Mouse (Mus musculus): ENCODE measurements at regions not wholly inside any gene's neighbourhood (a gene's known extent, or its start where the extent isn't known, plus 50 kb on each side); places are given as distances from the start of the nearest gene placed in this dataset.

DNA sequence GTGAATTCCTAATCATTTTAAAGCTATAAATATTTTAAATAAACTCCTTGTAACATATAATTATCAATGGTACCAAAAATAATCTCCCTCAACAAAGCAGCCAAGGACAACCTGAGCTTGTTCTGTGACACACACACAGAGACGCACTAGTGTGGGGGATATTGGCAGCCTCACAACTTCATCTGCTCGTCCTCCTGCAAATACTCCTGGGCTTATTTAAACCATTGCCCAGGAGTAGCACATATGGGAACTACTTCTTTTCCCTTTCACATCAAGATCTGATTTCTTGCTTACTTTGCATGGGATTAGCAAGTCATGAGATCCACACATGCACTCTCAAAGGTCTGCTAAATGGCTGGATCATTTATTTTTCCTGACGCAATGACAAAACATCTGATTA lies 277.7 kb upstream of the Lmcd1 start:
- WGBS, result 67% methylated on average over 3 of the region's 3 CpGs
- no peak for ATAC-seq (ENCODE audit: insufficient number of reproducible peaks, insufficient read depth, low FRiP score, low read depth)
- H3K36me3 ChIP-seq (ENCODE audit: control insufficient read depth, insufficient read depth, low read length), result no peaks in the 10 kb centered on the region
- H3K4me1 ChIP-seq (ENCODE audit: control insufficient read depth in 2 of 2, insufficient read depth in 2 of 2, low read length in 2 of 2), result no peaks in the 10 kb centered on the region
- no peaks in the 10 kb centered on the region for H3K27me3 ChIP-seq (ENCODE audit: control insufficient read depth, insufficient read depth, low read length)
- H3K9me3 ChIP-seq (ENCODE audit: control insufficient read depth, low read length), result no peaks in the 10 kb centered on the region
- no peak overlapping the region for H3K27ac ChIP-seq (replicated peaks in 1 of 2; ENCODE audit: control insufficient read depth in 1 of 2, insufficient read depth in 1 of 2, low read depth in 2 of 2, low read length in 2 of 2)
- no peak overlapping the region for H3K4me2 ChIP-seq (ENCODE audit: low read length)
- no peak overlapping the region for H3K9ac ChIP-seq (ENCODE audit: low read length)
- no peak overlapping the region for H3K4me3 ChIP-seq (ENCODE audit: control insufficient read depth in 1 of 2, insufficient read depth in 1 of 2, low read depth in 1 of 2, low read length in 2 of 2)

DNA sequence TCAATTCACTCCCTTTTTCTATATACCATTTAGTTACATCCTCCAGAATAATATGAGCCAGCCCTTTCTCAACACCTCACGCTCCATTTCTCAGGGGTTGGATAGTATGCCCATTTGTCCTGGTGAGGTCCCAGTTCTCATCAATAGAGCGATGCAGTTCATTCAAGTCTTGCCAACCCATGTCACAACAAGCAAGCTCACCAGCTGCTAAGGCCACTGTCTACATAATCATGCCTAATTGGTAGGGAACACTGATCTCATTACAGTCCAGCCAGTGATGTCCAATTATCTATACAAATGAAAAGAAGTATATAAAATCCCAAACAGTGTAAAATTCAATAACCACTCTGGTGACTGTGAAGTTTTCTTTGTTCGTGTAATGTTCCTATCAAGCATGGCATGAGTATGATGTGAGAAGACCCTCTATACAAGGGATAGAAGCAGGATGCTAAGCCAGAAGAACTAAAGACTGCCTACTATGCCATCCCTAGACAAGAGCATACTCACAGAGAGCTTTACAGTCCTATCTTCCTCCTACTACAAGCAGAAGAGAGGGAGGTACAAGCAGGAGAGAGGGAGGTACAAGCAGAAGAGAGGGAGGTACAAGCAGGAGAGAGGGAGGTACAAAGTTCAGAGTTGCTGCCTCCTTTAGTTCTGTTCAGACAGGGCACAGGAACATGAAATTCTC lies 269.6 kb upstream of the Lmcd1 start:
- WGBS, result 79% methylated on average over 3 of the region's 3 CpGs
- H3K27ac ChIP-seq (replicated peaks in 1 of 2; ENCODE audit: control insufficient read depth in 1 of 2, insufficient read depth in 1 of 2, low read depth in 2 of 2, low read length in 2 of 2), result no peak overlapping the region
- no peaks in the 10 kb centered on the region for H3K36me3 ChIP-seq (ENCODE audit: control insufficient read depth, insufficient read depth, low read length)
- H3K4me3 ChIP-seq (ENCODE audit: control insufficient read depth in 1 of 2, insufficient read depth in 1 of 2, low read depth in 1 of 2, low read length in 2 of 2), result no peak overlapping the region
- no peak for ATAC-seq (ENCODE audit: insufficient number of reproducible peaks, insufficient read depth, low FRiP score, low read depth)
- H3K9ac ChIP-seq (ENCODE audit: low read length), result no peak overlapping the region
- no peaks in the 10 kb centered on the region for H3K4me1 ChIP-seq (ENCODE audit: control insufficient read depth in 2 of 2, insufficient read depth in 2 of 2, low read length in 2 of 2)
- H3K9me3 ChIP-seq (ENCODE audit: control insufficient read depth, low read length), result no peaks in the 10 kb centered on the region
- no peaks in the 10 kb centered on the region for H3K27me3 ChIP-seq (ENCODE audit: control insufficient read depth, insufficient read depth, low read length)
- no peak overlapping the region for H3K4me2 ChIP-seq (ENCODE audit: low read length)

DNA sequence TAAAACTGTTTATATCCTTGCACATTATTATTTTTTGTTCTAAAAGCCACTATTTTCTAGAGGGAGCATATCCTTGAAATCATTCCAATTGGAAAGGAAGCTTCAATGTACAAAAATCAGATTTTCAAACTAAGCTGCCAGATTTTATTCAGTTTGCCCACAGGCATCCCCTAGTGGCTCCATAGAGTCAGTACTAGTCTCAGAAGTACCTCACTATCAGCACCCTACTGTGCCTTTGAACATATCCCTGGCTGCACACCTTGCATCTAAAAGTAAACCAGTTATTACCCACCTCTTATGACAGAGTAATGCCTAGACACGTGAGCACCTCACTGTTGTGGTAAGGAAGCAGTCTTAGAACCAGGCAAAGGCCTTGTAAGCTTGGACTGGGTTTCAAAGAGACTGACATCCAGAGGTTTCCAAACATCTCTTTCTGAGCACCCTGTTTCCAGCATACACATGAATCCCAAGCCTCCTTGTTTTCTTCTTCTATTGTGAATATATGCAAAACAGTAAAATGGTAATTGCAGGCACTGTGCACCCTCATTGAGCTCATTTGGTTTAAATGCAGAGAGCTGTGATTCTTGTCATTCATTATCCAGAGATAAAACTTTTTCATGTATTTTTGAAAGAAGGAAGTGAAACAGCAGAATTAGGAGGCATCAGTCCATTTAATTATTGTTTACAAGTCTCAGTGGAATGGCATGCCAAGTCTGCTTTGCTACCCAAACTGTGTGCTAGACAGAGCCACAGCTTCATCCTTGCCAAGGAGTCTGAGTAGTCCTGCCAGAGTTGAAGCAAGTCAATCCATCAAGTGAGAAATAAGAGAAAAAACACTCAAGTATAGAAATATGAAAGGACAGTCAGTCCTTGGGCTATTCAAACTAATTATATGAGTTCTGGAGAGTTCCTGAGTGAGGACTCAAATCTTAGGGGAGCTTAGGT lies 247.0 kb upstream of the Lmcd1 start:
- 53% methylated on average over 1 of the region's 1 CpGs for WGBS

DNA sequence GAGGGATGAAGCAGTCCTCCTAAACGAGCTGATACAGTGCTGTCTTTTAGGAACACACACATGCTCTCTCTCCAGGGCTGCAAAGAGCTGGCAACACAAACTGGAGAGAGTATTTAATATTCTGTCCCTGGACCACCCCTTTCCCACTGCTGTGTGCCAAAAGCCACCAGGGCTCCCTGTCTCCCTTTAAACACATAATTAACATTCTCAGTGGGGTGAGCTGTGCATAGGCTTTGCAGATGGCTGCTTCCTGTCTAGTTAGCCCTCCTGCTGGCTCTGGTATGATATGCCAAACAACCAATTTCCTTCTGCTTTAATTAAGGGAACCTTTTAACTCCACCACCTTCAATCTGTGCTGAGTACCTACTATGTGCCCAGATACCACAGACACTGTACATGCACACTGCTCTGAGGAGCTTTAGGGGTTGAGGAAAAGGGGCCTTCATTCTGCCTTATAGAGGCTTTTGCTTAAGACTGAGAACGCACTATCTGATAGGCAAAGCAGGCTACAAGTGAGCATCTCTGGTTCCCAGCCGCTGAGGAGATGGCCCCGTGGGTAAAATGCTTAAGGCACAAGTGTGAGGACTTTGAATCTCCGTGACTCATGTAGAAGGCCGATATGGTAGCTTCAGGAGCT lies 222.9 kb upstream of the Lmcd1 start:
- Histone ChIP-seq H3K4me1 (ENCODE audit: control insufficient read depth in 2 of 2, insufficient read depth in 2 of 2, low read length in 2 of 2) (no peaks in the 10 kb centered on the region), H3K9me3 (ENCODE audit: control insufficient read depth, low read length) (no peaks in the 10 kb centered on the region), H3K36me3 (ENCODE audit: control insufficient read depth, insufficient read depth, low read length) (no peaks in the 10 kb centered on the region), H3K4me3 (ENCODE audit: control insufficient read depth in 1 of 2, insufficient read depth in 1 of 2, low read depth in 1 of 2, low read length in 2 of 2) (no peak overlapping the region), H3K27ac (replicated peaks in 1 of 2; ENCODE audit: control insufficient read depth in 1 of 2, insufficient read depth in 1 of 2, low read depth in 2 of 2, low read length in 2 of 2) (no peak overlapping the region), H3K4me2 (ENCODE audit: low read length) (no peak overlapping the region), H3K9ac (ENCODE audit: low read length) (no peak overlapping the region), H3K27me3 (ENCODE audit: control insufficient read depth, insufficient read depth, low read length) (no peaks in the 10 kb centered on the region)
- no peak for ATAC-seq (ENCODE audit: insufficient number of reproducible peaks, insufficient read depth, low FRiP score, low read depth)
- 61% methylated on average over 6 of the region's 6 CpGs for WGBS

More for the DNA sequence above, 247.0 kb upstream of the Lmcd1 start:
- H3K4me2 ChIP-seq (ENCODE audit: low read length), result no peak overlapping the region
- H3K9ac ChIP-seq (ENCODE audit: low read length), result no peak overlapping the region
- H3K4me3 ChIP-seq (ENCODE audit: control insufficient read depth in 1 of 2, insufficient read depth in 1 of 2, low read depth in 1 of 2, low read length in 2 of 2), result no peak overlapping the region
- no peak overlapping the region for H3K27ac ChIP-seq (replicated peaks in 1 of 2; ENCODE audit: control insufficient read depth in 1 of 2, insufficient read depth in 1 of 2, low read depth in 2 of 2, low read length in 2 of 2)
- H3K9me3 ChIP-seq (ENCODE audit: control insufficient read depth, low read length), result no peaks in the 10 kb centered on the region
- H3K36me3 ChIP-seq (ENCODE audit: control insufficient read depth, insufficient read depth, low read length), result no peaks in the 10 kb centered on the region
- ATAC-seq (ENCODE audit: insufficient number of reproducible peaks, insufficient read depth, low FRiP score, low read depth), result no peak
- H3K4me1 ChIP-seq (ENCODE audit: control insufficient read depth in 2 of 2, insufficient read depth in 2 of 2, low read length in 2 of 2), result no peaks in the 10 kb centered on the region
- no peaks in the 10 kb centered on the region for H3K27me3 ChIP-seq (ENCODE audit: control insufficient read depth, insufficient read depth, low read length)

DNA sequence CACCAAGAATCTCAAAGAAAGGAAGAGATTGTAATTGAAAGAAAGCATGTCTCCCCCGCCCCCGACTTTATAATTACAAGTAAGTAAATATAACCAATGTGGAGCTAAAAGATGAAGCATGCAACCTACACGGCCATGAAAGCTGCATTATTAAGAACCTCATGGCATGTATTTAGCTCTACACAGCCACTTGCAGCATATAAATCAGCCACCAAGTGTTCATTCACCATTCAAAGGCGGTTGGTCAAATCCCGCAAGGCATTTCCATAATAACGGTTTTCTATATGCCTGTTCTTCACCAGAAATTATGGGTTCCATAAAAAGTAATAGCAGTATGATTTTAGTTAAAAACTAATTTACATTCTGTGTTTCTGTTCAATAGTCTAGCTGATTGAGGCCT lies 221.4 kb upstream of the Lmcd1 start:
- no peak overlapping the region for H3K4me2 ChIP-seq (ENCODE audit: low read length)
- no peak for ATAC-seq (ENCODE audit: insufficient number of reproducible peaks, insufficient read depth, low FRiP score, low read depth)
- H3K27ac ChIP-seq (replicated peaks in 1 of 2; ENCODE audit: control insufficient read depth in 1 of 2, insufficient read depth in 1 of 2, low read depth in 2 of 2, low read length in 2 of 2), result no peak overlapping the region
- no peaks in the 10 kb centered on the region for H3K4me1 ChIP-seq (ENCODE audit: control insufficient read depth in 2 of 2, insufficient read depth in 2 of 2, low read length in 2 of 2)
- H3K36me3 ChIP-seq (ENCODE audit: control insufficient read depth, insufficient read depth, low read length), result no peaks in the 10 kb centered on the region
- H3K4me3 ChIP-seq (ENCODE audit: control insufficient read depth in 1 of 2, insufficient read depth in 1 of 2, low read depth in 1 of 2, low read length in 2 of 2), result no peak overlapping the region
- WGBS, result 74% methylated on average over 6 of the region's 6 CpGs
- no peaks in the 10 kb centered on the region for H3K9me3 ChIP-seq (ENCODE audit: control insufficient read depth, low read length)
- H3K27me3 ChIP-seq (ENCODE audit: control insufficient read depth, insufficient read depth, low read length), result no peaks in the 10 kb centered on the region
- no peak overlapping the region for H3K9ac ChIP-seq (ENCODE audit: low read length)

DNA sequence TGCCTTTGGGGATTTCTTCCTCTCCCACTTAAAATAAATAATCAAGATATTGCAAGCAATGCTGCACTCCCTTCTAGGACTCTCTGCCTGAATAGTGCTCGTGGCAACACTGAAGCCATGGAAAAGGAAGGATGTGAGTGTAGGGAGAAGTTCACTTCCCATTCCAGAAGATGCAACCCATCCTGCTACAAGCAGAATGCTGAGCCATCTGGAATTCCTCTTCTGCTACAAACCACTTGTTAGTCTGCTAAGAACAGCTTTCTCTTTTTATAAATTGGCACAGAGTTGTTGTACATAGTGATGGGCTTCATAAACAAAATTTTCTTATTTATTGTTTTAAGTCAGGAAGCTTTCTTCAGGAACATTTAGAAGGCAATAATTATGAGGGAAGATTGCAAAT lies 215.7 kb upstream of the Lmcd1 start:
- no peaks in the 10 kb centered on the region for H3K27me3 ChIP-seq (ENCODE audit: control insufficient read depth, insufficient read depth, low read length)
- no peaks in the 10 kb centered on the region for H3K36me3 ChIP-seq (ENCODE audit: control insufficient read depth, insufficient read depth, low read length)
- H3K4me3 ChIP-seq (ENCODE audit: control insufficient read depth in 1 of 2, insufficient read depth in 1 of 2, low read depth in 1 of 2, low read length in 2 of 2), result no peak overlapping the region
- ATAC-seq (ENCODE audit: insufficient number of reproducible peaks, insufficient read depth, low FRiP score, low read depth), result no peak
- no peak overlapping the region for H3K27ac ChIP-seq (replicated peaks in 1 of 2; ENCODE audit: control insufficient read depth in 1 of 2, insufficient read depth in 1 of 2, low read depth in 2 of 2, low read length in 2 of 2)
- H3K4me2 ChIP-seq (ENCODE audit: low read length), result no peak overlapping the region
- no peaks in the 10 kb centered on the region for H3K4me1 ChIP-seq (ENCODE audit: control insufficient read depth in 2 of 2, insufficient read depth in 2 of 2, low read length in 2 of 2)
- H3K9ac ChIP-seq (ENCODE audit: low read length), result no peak overlapping the region
- WGBS, result 38% methylated on average over 1 of the region's 1 CpGs
- H3K9me3 ChIP-seq (ENCODE audit: control insufficient read depth, low read length), result no peaks in the 10 kb centered on the region

DNA sequence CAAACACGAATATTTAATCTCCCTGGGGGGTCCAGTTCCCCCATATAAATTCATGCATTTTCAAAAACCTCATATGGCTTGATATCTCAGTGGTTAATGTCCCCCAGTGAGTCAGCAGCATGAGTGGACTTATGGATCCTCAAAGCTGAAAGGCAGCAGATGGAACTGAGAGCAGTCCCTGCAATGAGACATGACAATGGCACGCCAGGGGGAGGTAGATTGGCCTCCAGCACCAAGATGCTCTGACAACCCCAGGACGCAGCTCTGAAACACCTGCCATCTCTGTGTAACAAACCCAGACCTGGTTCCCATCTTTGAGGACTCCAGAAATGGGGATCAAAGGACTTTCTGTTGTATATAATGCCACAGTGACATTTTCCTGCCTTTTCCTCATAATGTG lies 210.6 kb upstream of the Lmcd1 start:
- no peak for ATAC-seq (ENCODE audit: insufficient number of reproducible peaks, insufficient read depth, low FRiP score, low read depth)
- Histone ChIP-seq H3K9ac (ENCODE audit: low read length) (no peak overlapping the region), H3K27ac (replicated peaks in 1 of 2; ENCODE audit: control insufficient read depth in 1 of 2, insufficient read depth in 1 of 2, low read depth in 2 of 2, low read length in 2 of 2) (no peak overlapping the region), H3K4me3 (ENCODE audit: control insufficient read depth in 1 of 2, insufficient read depth in 1 of 2, low read depth in 1 of 2, low read length in 2 of 2) (no peak overlapping the region), H3K9me3 (ENCODE audit: control insufficient read depth, low read length) (no peaks in the 10 kb centered on the region), H3K36me3 (ENCODE audit: control insufficient read depth, insufficient read depth, low read length) (no peaks in the 10 kb centered on the region), H3K4me2 (ENCODE audit: low read length) (no peak overlapping the region), H3K4me1 (ENCODE audit: control insufficient read depth in 2 of 2, insufficient read depth in 2 of 2, low read length in 2 of 2) (no peaks in the 10 kb centered on the region), H3K27me3 (ENCODE audit: control insufficient read depth, insufficient read depth, low read length) (no peaks in the 10 kb centered on the region)
- WGBS, result 56% methylated on average over 3 of the region's 3 CpGs
